Mouse (Mus musculus) urinary bladder, postnatal 4 days (tissue): Measurements from ENCODE around the gene 2610301B20Rik.
"Not testable (repeated sequence)": the region's sequence is repeated elsewhere in the genome, so short reads cannot be mapped to it uniquely, and the experiment has no call there.

Experiments used
- DNase-seq, 2 experiments: peaks; one replicate each; pipeline ENCODE4 v3.0.0; 2021 to 2022; ENCODE audit warnings: low spot score in 2 of 2

2610301B20Rik gene

DNA sequence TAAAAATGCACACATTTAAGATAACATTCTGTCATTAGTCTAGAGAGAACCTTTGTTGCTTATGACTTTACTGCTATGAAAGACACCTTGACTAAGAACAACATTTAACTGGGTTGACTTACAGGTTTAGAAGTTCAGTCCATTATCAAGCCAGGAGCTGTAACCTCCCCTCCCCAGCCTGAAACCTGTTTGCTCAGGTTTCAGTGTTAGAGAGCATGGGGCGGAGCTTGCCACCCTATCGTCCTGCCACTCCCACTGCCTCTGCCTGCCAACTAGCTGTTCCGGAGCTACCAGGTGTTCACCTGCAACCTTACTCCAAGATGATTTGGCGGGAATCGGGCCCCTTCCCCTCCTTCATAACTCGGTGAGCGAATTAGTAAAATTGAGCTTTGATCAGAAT, 37.1 kb downstream of the 2610301B20Rik start:
- not testable (repeated sequence) for DNase-seq

DNA sequence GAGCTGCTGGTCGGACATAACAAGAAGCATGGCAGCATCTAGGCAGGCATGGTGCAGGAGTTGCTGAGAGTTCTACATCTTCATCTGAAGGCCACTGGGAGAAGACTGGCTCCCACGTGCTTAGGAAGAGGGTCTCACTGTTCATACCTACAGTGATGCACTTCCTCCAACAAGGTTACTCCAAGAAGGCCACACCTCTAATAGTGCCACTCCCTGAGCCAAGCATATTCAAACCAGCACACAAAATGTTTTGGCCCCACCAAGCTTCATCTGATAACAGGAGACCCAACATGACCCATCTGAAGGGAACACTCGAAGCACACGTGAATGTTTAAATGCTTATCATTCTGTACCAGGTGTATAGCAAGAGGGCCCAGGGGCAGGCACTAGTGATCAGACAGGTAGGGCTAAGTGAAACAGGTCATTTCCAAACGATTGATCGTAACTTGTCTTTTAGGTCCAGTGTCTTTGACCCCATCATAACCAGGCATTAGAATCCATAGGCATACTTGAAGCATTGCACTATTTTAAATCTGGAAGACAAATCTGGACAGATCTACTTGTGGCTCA, 37.7 kb downstream of the 2610301B20Rik start:
- DNase-seq = no peak

DNA sequence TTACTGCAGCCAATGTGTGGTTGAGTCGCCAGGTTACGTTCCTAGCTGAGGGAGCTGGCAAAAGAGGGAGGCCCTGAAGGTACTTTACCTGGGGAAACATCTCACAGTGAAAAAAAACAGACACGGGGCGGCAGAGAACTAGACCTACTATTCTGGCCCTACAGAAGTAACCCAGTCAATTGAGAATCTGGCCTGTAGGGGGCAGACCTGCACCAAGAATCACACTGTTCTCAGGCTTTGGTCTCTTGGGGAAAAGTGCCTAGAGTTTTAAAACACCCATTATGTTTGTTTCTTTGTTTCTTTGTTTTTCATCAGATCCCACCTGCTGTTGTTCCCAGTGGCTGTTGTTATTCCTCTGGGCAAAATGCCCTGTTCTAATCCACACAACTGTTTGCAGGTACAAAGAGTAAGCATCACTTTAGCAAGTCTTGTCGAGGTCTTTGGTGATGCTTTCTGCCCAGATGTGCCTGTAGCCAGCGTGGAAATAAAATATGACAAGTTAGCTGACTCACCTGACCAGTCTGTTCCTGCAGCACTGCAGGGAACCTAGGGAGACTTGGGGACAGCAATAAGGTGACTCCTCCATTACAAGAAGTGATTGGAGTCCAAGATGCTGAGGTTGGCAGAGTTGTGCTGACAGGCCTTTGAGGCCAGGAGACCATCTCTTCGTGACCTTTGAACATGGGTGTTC, 38.5 kb downstream of the 2610301B20Rik start:
- peak; percentile 72 to 88 for DNase-seq

DNA sequence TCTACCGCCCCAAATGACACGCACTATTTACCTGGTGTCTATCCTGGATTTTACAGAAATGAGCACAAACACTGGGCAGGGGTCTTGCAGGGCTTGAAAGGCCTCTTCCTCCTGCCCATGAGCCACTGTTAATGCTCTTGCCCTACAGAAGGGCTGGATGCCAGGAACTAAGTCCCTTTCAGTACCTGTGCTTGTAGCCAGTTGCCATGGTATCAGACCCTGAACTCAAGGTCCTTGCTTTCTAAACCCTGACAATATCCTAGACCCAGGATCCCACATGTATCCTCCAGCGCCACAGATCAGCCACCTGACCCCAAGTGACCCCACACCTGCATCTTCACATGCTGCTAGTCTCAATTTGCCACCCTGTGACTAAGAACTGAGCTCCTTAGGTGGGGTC, 39.1 kb downstream of the 2610301B20Rik start:
- no peak for DNase-seq

DNA sequence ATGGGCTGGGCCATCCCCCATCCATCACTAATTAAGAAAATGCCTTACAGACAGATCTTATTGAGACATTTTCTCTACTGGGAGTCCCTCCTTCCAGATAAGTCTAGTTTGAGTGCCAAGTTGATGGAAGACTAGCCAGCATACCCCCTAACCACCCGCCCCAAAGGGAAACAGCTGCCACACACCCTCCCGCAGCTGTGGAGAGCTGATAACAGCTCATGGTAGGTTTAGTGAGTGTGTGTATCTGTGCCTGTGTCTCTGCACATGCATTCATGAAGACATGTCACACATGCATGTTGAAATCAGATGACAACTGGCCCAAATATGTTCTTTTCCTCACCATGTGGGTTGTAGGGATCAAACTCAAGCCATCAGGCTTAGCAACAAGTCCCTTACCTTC, 40.5 kb downstream of the 2610301B20Rik start:
- DNase-seq = no peak

DNA sequence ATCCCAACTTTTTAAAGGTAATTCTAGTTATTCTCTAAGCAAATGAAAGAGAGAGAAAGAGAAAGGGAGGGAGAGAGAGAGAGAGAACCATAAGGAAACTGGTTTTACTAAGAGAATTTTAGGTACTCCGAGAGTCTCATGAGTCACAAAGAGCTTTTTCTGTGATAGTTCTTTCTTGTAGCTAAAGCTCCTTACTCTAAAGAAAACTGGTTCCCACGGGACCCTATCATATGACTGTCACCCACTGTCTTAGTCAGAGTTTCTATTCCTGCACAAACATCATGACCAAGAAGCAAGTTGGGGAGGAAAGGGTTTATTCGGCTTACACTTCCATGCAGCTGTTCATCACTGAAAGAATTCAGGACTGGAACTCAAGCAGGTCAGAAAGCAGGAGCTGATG, 41.0 kb downstream of the 2610301B20Rik start:
- DNase-seq = no peak

DNA sequence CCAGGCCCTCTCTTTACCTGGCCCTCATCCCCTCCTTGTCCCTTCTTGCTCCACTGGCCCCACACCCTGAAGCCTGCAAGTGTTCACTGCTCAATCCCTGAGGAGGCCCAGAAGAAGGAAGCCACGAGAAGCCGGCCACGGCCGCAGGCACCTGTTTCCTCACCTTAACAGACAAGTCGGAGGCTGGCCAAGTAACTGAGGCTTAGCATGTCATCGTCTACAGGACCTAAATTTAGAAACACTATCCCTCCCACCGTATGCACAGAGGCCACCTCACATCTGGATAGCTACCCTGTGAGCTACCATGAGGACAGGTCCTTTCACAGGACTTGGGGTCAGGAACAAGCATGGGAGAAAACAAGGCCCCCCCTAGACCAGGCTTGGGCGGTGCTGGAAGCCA, 44.1 kb downstream of the 2610301B20Rik start:
- no peak for DNase-seq

DNA sequence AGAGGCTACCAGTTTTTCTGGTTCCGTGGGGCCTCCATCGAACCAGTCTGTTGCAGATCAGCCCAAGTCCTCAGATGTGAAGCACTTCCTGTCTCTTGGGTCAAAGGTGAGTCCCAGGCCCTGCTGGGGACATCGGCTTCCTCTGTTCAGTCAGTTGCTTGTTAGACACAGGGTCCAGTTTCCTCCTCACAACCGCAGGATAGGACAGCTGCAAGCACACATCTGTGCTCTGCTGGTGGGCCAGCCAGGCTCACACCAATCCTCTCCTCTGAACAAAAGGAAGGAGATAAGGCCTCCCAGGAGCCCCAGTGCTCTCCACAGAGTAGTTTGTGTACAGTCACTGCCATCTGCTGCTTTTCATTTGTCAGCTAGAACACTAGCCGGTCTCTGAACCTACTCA, 44.8 kb downstream of the 2610301B20Rik start:
- no peak for DNase-seq

DNA sequence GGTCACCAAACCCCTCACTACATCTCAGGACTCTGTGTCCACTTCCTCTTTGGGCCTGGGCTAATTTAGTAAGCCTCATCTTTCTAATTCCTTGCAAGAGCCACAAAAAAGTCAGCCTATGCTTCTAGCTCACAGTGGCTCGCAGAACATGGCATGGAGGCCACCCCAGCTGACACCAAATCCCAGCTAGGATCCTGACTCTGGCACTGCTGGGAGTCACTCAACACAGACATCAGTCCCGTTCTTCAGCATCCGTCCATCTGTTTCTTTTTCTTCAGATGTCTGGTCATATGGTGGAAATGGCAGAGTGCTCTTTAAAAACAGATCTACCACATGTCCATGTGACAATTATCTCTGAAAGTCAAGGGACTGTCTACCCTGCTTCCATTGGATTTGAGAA, 45.2 kb downstream of the 2610301B20Rik start:
- DNase-seq = no peak

DNA sequence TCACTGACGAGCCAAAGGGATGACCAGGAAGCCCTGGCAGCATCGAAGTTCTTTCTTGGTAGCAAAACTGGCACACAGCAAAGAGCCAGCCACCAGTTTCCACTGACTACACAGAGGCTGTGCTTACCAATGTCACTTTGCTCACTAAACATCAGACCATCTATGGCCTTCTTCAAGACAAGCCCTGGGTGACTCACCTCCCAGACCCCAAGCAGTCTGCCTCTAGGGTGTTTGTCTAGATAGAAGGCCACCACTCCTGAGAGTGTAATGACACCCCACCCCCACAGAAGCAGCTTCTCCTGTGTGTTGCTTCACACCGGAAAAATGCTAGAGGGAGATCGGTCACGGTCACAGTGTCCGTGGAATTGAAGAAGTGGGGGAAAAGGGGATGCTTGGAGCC, 45.7 kb downstream of the 2610301B20Rik start:
- peak in 1 of 2 experiments; percentile 16 for DNase-seq

DNA sequence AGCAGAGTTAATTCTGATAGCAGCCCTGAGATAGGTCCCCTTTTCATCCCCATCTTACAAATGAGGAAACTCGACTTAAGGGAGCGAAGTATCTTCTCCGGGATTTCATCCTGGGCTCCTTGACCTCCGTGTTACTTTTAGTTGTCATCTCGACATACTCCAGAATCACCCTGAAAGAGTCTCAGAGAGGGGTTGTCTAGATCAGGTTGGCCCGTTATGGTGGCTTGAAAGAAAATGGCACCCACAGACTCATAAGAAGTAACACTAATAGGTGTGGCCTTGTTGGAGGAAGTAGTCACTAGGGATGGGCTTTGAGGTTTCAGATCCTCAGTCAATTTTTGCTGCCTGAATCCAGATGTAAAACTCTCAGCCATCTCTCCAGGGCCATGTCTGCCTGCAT, 46.3 kb downstream of the 2610301B20Rik start:
- no peak for DNase-seq

DNA sequence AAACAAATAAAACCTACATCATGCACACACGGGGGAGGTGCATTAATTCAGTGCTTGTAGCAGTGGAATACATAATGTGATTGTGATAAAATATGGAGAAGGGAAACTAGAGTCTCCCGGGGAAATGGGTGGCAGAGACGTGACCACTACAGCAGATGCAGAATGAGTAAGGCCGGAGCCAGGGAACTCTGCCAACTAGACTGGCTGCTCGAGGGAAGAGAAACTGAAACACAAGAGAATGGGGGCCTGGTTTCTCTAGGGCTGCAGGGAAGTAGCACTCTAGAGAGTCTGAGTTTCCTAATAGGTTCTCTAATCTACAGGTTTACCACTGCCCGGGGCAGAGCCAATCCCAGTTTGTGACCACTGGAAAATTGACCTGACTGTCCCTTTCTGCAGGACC, 48.9 kb downstream of the 2610301B20Rik start:
- DNase-seq = peak in 1 of 2 experiments; percentile 33

DNA sequence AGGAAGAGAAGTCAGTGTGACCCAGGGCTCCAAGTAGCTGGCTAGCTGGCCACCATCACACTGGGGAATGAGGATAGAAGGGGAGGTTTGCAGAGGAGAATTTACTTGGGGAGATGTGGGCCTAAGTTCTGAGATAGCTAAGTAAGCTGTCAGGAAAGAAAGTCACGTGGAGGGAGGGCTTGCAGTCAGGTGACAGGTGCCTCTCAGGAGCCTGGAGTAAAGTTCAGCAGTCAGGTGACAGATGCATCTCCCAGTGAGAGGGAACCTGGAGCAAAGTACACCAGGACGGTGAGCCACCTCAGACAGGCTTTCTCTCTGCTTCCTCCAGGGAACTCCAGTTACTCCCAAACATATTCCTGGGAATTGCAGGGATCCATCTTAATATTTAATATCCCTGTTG, 49.8 kb downstream of the 2610301B20Rik start:
- DNase-seq = no peak

DNA sequence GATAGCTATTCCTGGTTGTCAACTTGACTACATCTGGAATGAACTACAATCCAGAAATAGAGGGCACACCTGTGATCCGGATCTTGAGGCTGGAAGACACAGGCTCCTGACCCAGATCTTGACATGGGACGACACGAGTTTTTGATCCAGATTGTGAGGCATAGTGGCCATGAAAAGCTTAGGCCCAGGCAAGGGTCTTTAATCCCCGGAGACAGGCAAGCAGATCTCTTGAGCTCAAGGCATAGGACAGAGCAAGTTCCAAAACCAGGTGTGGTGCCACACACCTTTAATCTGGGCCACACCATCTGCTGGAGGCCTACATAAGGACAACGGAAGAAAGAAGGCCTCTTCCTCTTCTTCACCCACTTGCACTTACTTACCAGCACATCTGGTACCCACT, 50.2 kb downstream of the 2610301B20Rik start:
- no peak for DNase-seq

DNA sequence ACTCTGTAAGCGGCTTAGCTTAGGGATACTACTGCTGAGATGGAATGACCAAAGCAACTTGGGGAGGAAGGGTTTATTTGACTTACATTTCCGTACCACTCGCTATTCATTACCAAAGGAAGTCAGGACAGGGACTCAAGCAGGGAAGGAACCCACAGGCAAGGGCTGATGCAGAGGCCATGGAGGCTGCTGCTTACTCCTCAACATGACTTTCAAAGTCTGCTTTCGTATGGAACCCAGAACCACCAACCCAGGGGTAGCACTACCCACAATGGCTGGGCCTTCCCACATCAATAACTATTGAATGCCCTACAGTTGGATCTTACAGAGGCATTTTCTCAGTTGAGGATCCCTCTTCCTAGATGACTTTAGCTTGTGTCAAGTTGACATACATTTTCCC, 52.1 kb downstream of the 2610301B20Rik start:
- no peak for DNase-seq

DNA sequence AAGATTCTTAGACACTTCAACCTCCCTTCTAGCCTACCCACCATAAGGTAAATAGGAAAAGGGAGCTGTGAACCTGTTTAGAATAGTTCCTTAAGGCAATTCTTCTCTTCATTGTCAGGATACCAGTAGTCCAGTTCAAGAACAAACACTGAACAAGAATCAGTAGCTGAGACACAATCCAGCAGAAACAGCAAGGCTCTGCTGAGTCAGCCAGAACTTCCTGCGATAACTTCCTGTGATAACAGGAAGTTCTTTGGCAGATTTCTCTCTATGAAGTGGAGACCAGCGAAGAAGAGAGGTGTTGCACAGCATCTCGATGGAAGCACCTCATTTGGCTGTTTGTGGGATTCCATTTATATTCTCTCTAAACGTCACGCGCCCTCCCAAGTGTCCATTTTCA, 53.9 kb downstream of the 2610301B20Rik start:
- DNase-seq = no peak

DNA sequence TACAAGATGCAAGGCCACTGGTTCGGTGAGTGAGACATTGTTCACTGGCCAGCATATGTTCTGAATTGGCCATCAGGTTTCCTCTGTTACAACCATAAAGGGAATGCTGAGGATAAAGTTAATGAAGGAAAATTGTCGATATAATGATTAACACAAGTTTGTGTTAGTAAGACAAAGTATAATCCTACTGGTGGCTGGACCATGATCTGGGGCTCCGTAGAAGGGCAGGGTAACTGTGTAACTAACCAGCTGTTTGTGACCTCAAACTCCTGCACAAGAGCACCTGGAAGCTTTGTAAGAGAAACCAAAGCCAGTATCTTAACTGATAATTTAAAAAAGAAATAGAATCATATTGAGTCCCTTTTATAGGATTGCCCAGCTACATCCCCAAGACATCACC, 55.4 kb downstream of the 2610301B20Rik start:
- DNase-seq = no peak

DNA sequence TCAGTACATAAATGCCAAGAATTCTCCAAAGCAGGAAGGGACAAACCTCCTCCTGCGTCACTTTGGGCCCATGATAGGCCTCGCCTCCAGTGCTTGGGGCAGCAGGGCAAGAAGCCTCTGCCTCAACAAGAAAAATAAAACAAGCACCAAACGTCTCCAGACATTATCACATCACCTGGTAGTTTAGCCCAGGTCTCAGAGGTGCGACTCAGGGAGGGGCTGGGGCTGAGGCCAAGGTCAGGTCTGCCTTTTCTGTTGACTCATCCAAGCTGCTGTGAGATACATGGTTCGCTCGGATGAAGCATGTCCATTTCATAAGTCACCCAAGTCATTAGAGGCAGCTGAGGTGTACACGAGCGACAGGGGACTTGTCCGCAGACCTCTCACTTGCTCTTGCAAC, 56.7 kb downstream of the 2610301B20Rik start:
- peak in 1 of 2 experiments; percentile 52 for DNase-seq

DNA sequence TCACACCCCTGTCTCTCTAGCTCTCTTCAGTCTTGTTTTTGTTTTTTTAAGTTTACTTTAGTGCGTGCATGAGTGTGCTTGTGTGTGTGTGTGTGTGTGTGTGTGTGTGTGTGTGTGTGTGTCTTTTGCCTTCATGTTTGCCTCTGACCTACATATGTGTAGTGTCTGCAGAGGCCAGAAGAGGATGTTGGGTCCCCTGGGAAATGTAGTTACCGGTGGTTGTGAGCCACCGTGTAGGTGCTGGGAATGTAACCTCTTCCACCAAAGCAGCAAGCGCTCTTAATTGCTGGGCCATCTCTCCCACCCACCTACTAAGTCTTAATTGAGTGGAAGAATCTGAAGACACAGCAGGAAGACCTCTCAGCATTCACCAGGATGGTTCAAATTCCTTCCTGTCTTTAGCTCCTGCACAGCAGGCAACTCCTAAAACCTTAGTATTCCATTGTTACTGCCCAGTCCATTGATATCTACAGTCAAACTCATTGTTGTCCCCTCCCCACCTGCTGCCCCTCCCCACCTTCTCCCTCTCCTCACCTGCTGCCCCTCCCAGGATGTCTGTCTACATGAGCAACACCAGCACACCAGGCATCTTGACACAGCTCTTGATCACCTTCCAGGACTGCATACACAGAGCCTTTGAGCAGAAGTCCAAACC, 57.9 kb downstream of the 2610301B20Rik start:
- no peak for DNase-seq

DNA sequence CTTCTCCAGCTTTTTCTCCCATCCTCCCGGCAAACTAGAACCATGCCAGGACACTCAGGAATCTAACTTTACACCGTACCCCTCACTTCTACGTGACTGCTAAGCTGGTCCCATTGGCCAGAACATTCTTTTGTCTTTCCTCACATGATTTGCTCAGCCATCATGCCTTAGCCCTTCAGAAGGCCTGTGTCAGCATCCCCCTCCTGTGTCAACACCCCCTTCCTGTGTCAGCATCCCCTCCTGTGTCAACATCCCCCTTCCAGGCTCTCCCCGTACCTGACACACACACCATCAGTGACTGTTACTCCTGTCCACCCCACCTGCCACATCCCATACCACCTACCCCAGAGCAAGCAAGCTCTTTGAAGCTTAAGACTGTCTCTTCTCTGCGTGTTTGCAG, 58.5 kb downstream of the 2610301B20Rik start:
- DNase-seq = peak in 1 of 2 experiments; percentile 23

DNA sequence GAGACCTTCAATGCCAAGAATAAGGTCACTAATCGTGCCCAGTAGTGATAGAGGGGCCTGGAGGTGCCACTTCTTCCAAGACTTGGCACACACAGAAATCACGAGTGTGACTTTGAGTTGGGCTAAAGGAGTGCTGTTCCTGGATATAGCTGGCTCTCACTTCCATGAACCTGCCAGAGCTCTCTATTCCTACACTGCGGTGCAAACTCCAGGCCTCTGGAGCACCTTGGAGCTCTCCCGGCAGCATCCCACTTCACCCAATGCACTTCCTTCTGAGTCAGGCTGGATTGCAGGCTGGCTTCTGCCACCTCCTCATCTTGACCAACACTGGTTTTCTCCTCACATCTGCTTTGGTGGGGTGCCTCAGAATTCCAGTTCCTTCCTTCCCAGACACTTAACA, 62.5 kb downstream of the 2610301B20Rik start:
- DNase-seq = peak in 1 of 2 experiments; percentile 17
